Mouse (Mus musculus) CH12F3 (cell line): ENCODE results near the gene Agrn.

Source experiments
- in situ Hi-C: fragments of 300-500 bp; cut with MboI; formaldehyde crosslinking; loops from 2 replicates; pipeline ENCODE4 v1.14.3; 2020; ENCODE audit warnings: low sequenced_read_pairs

Gene Agrn

DNA sequence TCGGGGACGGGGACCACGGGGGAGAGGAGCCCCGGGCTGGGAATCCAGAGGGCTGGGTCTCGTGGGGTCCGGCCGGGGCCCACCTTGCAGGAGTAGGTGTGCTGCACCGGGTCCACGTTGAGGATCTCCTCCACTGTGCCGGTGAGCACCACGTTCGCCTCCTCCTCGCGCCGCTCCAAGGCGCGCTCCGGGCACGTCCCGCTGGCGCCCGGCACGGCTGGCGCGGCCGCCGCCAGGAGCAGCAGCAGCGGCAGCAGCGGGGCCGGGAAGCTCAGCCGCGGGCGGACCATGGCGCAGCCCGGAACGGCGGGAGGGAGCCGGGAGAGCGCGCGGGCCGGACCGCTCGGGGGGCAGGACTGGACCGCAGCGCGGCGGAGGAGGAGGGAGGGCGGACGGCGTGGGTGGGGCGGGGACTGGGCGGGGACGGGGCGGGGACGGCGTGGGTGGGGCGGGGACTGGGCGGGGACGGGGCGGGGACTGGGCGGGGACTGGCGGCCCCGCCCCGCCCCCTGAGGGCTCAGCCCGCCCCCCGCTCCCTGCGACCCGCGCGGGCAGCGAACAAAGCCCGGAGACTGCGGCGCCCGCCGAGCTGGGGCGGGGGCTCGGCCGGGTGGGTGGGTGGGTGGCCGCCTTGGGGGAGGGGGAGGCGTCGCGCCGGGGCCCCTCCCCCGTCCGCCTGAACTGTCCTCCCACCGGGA is at the start of gene Agrn:
TSS of gene Agrn (minus strand) at position 358 of the 698 bp plus-strand sequence.
- in situ Hi-C loops: no loop called here

DNA sequence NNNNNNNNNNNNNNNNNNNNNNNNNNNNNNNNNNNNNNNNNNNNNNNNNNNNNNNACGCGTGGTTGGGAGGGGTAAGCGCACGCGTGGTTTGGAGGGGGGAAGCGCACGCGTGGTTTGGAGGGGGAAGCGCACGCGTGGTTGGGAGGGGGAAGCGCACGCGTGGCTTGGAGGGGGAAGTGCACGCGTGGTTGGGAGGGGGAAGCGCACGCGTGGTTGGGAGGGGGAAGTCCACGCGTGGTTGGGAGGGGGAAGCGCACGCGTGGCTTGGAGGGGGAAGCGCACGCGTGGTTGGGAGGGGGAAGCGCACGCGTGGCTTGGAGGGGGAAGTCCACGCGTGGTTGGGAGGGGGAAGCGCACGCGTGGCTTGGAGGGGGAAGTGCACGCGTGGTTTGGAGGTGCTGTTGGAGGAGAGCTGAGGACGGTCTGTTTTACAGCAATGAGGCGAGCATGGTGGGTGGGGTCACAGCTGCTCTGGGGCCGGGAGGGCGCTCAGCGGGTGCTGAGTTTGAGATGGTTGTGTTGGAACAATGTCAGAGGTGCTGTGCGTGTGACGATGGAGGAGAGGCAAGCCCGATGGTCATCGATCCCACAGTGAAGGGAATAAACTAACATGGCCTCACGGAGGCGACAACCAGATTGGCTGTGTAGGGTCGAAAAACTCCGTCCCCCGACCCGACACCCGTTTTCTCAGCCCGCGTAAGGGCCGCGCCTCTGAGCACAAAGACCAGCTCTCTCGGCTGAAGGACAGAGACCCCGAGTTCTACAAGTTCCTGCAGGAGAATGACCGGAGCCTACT is 39.6 kb upstream of the Agrn start:
- in situ Hi-C loops: no loop called here

DNA sequence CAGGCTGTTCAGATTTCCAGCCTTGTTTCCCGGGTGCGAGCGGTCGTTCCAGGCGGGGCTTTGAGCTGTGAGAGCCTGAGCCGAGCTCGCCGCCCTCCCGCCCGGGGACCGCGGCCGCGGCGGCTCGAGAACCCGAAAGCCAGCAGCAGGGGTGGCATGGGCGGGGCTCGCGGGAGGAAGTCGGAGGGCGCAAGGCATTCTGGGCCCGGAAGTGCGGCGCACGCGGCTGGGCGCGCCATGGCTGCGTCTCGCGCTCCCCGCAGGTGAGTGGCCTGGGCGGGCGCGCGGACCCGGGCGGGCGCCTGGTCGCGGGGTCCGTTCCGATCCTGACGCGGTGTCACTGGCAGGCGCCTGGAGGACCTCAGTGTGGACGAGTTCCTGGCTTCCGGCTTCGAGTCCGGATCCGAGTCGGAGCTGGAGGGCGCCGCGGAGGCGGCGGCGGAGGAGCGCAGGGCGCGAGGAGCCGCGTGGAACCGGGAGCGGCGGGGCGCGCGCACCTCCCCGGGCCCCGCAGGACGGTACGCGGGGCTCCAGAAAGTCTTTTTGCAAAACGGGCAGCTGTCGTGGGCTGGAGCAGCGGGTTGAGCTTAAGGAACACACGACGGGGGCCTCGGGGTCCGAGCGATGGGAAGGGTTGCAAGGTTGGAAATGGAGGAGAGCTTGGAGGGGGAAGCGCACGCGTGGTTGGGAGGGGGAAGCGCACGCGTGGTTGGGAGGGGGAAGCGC is 38.7 kb upstream of the Agrn start, which contains the start of gene Noc2l:
TSS of gene Noc2l (plus strand) at position 203 of the 726 bp plus-strand sequence.
- in situ Hi-C loops: no loop called here

DNA sequence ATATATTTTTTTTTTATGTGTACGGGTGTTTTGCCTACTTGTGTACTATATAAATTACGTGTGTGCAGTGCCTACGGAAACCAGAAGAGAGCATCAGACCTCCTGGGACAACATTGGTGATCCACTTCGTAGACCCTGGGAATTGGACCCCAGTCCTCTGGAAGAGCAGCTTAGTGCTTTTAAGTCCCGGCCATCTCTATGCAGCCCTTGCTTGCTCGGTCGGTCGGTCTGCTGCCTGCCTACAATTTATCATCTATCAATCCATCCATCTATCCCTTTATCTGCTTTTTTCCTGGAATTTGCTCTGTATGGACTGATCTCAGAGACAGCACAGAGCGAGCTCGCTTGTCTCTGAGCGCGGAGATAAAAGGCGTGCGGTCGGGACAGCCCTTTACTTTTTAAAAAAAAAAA is 38.1 kb upstream of the Agrn start:
- in situ Hi-C loops: no loop called here

DNA sequence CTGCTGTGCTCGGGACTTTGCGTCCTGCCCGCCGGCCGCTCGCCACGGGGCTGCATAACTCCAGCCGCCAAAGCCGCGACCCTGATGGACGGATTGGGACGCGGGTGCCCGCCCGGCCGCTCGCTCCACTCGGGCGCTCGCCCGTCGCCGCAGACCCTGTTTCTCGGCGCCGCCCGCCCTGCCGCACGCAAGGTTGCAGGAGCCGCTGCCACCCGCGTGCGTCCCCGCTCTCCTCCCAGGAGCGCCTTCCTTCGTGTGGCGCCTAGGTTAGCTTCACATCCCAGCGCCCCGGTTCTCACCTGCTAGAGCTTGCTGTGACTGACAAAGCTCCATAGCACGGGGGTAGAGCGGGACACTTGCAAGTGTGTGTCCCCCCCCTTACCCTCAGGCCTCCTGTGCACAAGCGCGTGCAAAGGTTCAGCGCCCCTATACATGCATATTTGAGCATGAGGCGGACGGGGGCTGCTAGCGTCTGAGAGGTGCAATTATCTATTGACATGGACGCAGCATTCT is 37.5 kb upstream of the Agrn start, which contains the start of gene Plekhn1:
TSS of gene Plekhn1 (minus strand) at position 157 of the 513 bp plus-strand sequence.
- in situ Hi-C loops: no loop called here

DNA sequence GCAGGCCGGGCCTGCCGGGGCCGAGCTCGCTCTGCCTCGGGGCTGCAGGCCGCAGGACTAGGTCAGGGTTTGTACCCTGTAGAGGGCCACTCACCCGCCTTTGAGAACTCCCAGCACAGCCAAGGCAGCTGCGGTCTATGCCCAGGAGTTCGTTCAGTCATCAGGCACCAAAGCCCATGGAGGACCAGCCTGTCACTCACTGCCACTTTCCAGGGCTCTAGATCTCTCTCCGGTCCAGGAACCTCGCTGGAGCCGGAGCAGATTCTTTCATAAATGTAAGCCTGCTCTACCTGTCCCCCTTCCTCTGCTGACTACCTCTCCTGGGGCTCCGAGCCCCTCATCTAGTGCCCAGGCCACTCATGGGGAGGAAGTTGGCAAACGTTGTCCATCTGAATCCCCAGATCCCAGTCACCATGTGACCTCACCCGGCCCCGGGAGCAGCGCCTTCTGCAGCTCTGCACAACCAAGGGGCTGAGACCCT is 36.8 kb upstream of the Agrn start:
- in situ Hi-C loops: no loop called here

DNA sequence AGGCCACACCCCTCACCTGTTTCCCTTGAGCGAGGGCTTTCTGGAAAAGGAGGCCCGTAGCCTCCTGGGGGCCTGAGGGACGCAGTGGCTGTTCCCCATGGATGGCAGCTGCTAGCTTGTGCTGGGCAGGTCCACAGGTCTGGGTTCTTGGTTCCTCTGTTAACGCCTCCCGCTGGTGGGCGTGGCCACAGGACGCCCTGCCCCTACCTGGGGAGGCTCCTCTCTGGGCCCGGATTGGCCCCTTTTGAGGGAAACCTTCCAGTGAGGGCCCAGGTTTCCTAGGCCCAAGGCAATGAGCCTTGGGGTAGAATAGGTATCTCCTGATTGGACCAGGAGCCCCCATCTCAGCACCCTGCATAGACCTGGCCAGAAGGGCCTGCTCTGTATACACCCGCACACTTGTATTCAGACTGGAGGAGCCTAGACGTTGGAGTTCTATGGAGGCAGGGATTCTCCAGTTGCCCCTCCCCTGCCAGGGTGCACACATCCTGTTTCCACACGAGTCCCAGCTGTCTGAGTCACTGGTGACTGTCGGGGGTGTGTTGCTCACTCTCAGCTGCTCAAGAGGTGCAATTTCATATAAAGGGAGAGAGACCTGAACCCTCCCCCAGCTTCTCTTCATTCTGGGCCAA is 31.2 kb upstream of the Agrn start:
- in situ Hi-C loops: no loop called here

DNA sequence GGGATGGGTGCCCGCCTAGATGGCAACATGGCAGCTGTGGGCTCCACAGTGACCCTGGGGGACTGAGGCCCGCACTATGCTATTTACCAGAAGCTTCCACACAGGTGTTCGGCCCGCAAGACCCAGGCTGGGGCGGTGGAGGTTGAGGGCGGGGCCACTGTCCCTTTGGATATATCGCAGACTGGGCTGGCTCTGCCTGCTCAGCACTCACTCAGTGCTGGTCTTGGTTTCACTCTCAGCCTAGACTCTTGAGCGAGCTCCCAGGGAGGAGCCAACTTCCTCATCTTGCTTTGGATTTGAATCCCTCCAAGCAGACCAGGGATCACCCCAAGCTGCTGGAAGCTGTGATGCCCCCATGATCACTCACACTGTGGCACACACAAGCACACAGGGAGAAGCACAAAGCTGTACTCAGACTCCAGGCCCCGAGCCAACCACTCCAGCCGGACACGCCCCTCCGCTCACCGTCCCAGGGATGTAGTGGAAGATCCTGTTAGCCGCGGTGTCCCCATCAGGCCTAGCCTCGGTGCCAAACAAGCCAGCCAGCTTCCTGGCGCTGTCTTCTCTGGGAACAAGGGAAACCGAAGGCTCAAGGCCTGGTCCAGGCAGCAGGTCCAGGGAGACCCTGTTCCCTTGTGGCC is 30.6 kb upstream of the Agrn start:
- in situ Hi-C loops: no loop called here

DNA sequence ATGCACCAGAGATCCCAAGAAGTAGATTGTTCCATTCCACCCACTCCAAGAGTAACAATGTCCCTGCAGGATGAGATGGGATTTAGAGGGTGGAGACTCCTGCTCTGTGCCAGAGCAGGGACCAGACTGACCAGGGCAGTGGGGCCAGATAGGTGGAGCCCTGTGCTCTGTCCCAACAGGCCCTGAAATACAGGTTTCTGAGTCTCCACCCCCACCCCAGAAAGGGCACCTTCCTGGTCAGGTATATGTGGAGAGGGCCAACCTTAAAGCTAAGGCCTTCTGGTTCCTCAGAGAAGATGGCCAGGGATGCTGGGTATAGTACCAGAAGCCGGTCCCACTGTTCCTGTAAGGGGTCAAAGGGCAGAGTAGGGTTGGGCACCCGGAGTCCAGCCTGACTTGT is 27.0 kb upstream of the Agrn start:
- in situ Hi-C loops: no loop called here

DNA sequence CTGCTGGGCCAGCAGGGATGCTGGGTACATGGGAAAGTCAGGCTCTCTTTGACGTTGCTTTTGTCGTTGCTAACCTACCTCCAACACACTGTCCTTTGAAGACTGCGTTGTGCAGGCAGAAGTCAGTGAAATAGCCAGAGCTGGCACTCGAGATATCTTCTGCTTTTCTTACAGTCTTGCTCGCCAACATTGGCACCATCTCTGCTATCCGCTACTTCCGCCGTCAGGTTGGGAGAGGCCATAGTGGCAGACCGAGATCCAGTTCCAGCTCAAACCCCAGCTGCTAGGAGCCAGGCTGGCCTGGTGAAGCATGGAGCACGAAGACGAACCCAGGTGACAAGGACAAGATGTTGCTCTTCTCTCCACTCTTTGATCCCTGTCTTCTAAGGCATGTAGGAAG is 22.6 kb upstream of the Agrn start:
- in situ Hi-C loops: no loop called here

DNA sequence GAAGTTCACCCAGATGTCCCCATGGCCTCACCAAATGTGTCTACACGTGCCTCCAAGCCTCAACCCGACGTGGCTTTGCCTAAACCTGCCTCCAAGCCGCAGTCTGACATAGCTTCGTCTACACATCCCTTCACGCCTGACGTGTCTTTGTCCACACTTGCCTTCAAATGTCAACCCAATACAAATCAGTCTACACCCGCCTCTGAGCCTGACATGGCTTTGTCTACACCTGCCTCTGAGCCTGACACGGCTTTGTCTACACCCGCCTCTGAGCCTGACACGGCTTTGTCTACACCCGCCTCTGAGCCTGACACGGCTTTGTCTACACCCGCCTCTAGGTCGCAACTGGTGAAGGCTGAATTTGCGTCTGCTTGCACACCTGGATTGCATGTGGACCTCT is 20.6 kb upstream of the Agrn start:
- in situ Hi-C loops: no loop called here

DNA sequence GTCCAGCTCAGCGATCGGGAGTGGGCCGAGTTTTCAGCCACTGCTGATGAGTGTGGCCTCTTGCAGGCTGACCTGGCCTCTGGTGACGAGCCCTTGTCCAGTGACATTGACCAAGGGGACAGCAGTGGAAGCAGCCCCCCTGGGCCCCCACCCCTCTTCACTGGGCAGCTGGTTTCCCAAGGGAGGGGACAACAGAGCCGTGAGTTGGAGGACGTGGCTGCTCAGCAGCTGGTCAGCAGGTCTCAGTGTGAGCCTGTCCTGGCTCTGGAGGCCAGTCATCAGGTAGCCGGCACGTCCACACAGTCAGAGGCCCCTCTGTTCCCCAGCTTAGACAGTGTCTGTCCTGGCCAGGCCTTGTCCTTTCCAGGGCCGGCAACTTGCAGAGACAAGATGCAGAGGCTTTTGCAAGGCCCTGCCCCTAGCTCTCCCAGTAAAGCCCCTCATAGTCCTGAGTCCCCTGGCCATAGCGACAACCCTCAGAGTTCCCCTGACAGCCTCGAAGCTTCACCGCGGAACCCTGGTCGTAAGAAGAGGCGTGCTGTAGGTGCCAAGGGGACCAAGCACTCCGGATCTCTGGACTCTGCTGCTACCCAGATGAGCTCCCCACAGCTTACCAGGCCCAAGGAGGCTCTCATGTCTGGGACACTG is 19.9 kb upstream of the Agrn start:
- in situ Hi-C loops: no loop called here

DNA sequence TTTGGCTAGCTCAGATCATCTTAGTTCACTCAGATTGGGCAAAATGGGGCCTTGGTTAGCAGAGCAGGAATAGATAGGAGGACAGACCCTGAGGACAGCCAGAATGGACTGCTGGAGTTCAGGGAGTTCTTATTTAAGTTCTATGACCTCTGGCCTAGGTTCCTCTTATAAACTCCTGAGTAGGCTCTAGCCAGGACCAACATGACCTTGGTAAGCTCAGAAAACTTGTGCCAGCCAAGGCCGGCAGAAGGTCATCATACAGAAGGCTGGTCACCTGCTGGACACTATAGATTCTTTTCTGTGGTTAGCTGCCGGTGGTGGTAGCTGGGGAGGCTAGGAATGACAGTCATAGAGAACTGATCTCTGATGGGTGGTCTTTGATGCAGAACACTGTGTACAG is 18.9 kb upstream of the Agrn start:
- in situ Hi-C loops: no loop called here

DNA sequence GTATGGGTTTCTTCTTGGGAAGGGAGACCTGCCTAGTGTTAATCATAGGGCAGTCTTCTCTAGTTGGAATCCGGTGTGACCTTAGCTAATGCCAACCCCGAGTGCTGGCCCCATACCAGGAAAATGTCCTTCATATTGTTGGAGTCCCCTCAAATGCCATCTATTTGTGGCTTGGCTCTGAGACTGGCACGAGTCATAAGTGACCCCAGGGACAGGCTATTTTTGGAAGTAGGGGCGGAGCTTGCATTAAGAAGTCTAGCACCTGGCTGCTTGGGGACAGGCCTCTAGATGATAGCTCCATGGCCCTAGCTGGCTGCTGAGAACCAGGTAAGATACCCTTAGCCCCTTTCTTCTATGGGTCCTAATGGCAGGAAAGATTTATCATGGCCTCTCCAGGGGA is 18.4 kb upstream of the Agrn start, which contains the start of gene Perm1:
TSS of gene Perm1 (plus strand) at position 220 of the 400 bp plus-strand sequence.
- in situ Hi-C loops: no loop called here

DNA sequence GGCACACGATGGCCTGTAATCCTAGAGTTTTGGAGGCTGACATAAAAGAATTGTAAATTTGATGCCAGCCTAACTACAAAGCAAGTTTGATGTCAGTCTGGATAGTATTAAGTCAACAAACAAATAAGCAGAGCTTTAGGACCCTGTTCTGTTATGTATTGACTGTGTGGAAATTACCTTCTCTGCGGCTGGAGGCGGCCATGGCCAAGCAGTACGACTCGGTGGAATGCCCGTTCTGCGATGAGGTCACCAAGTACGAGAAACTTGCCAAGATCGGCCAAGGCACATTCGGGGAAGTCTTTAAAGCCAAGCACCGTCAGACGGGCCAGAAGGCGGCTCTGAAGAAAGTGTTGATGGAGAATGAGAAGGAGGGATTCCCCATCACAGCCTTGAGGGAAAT is 15.8 kb upstream of the Agrn start:
- in situ Hi-C loops: no loop called here

DNA sequence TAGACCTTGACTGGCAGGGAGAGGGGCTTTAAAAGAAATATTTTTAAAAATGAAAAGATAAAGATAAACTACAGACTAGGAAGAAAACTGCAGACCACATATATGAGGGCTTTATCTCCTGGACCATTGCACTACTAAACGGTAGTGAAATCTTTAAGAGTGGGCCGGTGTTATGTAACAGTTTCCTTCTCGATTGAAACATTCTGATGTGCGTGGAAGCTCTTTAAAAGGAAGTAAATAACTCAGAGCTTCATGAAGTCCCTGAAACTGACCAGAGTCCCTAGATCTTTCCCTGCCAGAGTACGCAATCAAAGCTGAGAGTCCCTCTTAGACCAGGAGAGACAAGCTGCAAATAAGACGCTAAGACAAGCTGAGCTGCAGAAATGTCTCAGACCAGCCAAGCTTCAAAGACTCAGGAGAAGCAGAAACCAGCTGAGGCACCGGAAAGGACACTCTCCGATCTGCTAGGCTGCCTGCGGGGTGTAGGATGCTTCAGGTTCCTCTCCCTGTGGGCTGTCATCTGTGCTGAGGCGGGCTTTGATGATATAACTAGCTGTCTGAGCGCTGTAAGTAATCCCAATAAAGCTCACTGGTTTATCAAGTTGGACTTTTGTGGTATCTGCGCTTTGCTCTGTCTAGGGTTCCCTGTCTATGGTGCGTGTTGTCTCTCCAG is 12.8 kb upstream of the Agrn start:
- in situ Hi-C loops: no loop called here

DNA sequence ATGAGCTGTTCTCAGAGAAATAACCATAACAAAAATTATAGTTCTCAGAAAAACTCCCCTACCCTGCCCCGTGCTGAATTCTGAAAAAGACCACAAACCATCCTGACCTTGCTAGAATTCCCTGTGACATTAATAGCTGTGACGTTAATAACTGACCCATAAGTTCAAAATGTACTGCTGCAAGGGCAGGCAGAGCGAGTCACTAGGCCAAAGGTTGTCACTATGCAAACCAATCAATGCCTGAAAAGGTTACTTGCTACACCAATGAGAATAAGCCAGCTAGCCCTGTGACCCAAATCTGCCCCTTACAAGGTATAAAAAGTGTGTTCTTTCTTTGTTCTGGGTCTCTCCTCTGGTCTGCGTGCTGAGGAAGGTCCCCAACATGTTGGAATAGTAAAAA is 11.6 kb upstream of the Agrn start:
- in situ Hi-C loops: no loop called here

DNA sequence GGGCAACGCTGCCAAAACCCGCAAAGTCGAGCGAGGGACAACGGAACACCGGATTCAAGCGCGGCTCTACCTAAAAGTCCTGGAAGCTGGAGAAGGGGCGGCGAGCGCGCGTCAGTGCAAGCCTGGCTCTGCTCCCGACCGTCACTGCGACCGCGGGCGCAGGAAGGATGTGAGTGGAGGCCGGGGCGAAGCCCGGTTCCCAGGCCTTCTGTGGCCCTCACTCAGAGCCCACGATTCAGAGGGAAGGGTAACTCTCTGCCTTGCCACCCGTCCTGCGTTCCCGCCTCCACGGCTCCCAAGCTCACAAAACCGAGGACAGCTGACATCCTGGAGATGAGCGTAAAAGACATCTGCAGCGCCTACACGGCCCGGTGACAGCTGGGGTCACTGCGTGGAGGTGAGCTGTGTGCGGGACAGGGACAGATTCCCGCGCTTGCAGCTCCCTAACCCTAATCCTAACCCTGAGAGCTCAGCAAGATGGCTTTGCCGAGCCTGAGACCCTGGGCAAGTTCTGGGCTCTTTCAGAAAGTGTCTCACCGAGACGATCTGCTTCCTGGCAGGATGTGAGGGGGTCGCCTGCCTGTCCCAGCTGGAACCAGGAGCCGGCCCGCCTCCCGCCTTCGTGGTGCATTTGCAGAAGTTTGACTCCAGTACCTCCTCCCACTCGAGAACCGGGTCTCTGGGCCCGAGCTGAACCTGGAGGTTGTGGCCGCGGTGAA is 6.3 kb upstream of the Agrn start:
- in situ Hi-C loops: no loop called here
